Mouse (Mus musculus) lung, embryonic 16.5 days (tissue): ENCODE measurements around the gene Aldh18a1. TPM values are rescaled to one million over a fixed set of nuclear protein-coding genes. Genes with fewer than 3 reads are reported as not detected.

Experiments used
- ATAC-seq: fragments of 200-750 bp; cut with Nextera tagmentation; 2 replicates; pipeline ENCODE4 v1.8.0; 2017; ENCODE audit warnings: low read depth, mild to moderate bottlenecking, moderate library complexity
- H3K27ac ChIP-seq: fragments of 300-500 bp; sonication (generic); 2 replicates; pipeline ENCODE4 v1.5.1; 2014; ENCODE audit warnings: mild to moderate bottlenecking, control low read depth, low read length
- H3K27me3 ChIP-seq: fragments of 300-500 bp; sonication (generic); 2 replicates; pipeline ENCODE4 v1.6.1; 2014; ENCODE audit warnings: low read depth, low read length, mixed read lengths; ENCODE audit not compliant: control insufficient read depth, insufficient read depth
- H3K36me3 ChIP-seq: fragments of 300-500 bp; sonication (generic); 2 replicates; pipeline ENCODE4 v1.6.1; 2014; ENCODE audit warnings: low read length; ENCODE audit not compliant: control insufficient read depth, insufficient read depth
- H3K4me1 ChIP-seq: fragments of 300-500 bp; sonication (generic); replicated peaks from 2 replicates; pipeline ENCODE4 v1.6.1; 2014; ENCODE audit warnings: low read length, mixed read lengths; ENCODE audit not compliant: control insufficient read depth, insufficient read depth
- H3K4me2 ChIP-seq: fragments of 300-500 bp; sonication (generic); 2 replicates; pipeline ENCODE4 v1.6.1; 2014; ENCODE audit warnings: low read depth, low read length, control low read depth
- H3K4me3 ChIP-seq: fragments of 300-500 bp; sonication (generic); 2 replicates; pipeline ENCODE4 v1.5.1; 2014; ENCODE audit warnings: mild to moderate bottlenecking, low read length, control low read depth
- H3K9ac ChIP-seq: fragments of 300-500 bp; sonication (generic); 2 replicates; pipeline ENCODE4 v1.6.1; 2014; ENCODE audit warnings: low read length, control low read depth
- H3K9me3 ChIP-seq: fragments of 300-500 bp; sonication (generic); 2 replicates; pipeline ENCODE4 v1.6.1; 2016; ENCODE audit warnings: low read length; ENCODE audit not compliant: control insufficient read depth
- WGBS: fragments of 180-500 bp; shearing (Covaris S2); extraction: QIAGEN DNeasy Blood & Tissue Kit; methylation state at CpG from one replicate; pipeline ENCODE4 v1.1.7; 2014; 5-methylcytosine and 5-hydroxymethylcytosine counted together
- polyA plus RNA-seq: library from polyadenylated mRNA; unstranded; fragments of >200 nt; fragmentation: Nextera tagmentation; extraction: Ambion mirVana; gene quantifications from 2 replicates; pipeline ENCODE4 v1.2.1, GENCODE M21; 2015

Aldh18a1 gene
- polyA plus RNA-seq, 1 experiment from 2014 or later = 50.6 TPM

- Histone ChIP-seq H3K9me3 (no peaks in the 10 kb centered on the region), H3K4me3 (no peak overlapping the region), H3K27ac (no peak overlapping the region; the same call in none of the 2 replicates), H3K4me2 (no peak overlapping the region), H3K9ac (no peak overlapping the region), H3K4me1 (peaks cover 2% of the 10 kb centered on the region; the same call in 1 of the 2 replicates), H3K36me3 (0 out of 2 replicates have a peak, but pooled peaks cover 5% of the 10 kb centered on the region), H3K27me3 (no peaks in the 10 kb centered on the region)
- WGBS = 21% methylated on average over 5 of the region's 5 CpGs
- ATAC-seq = no peak
Measured at GRCm38 (mm10) chr19:40548796-40549515, 39.3 kb downstream of the Aldh18a1 start.

DNA sequence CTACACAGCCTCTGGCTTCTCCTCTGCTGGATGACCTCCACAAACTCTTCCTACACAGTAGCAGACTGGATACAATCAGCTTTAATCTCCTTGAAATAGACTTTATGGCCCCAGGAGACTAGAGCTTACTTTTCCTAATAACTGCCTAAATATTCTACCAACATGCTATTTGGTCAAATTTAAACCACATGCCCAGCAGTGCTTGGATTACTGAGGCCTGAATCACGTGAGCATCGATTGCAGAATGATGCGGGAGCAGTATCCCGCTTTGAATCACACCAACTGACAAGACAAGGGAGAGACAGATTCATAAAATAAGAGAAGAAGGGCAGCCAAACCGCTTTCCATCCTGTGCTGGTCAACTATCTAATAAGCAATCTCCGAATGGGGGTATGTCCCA, 39.9 kb downstream of the Aldh18a1 start:
- H3K4me2 ChIP-seq = no peak overlapping the region
- ATAC-seq = no peak
- H3K9ac ChIP-seq = no peak overlapping the region
- 0 out of 2 replicates have a peak, but pooled peaks cover 5% of the 10 kb centered on the region for H3K36me3 ChIP-seq
- peaks cover under 1% of the 10 kb centered on the region; the same call in 1 of the 2 replicates for H3K4me1 ChIP-seq
- no peak overlapping the region for H3K27ac ChIP-seq
- H3K9me3 ChIP-seq = no peaks in the 10 kb centered on the region
- no peak overlapping the region for H3K4me3 ChIP-seq
- no peaks in the 10 kb centered on the region for H3K27me3 ChIP-seq
- 87% methylated on average over 6 of the region's 6 CpGs for WGBS

DNA sequence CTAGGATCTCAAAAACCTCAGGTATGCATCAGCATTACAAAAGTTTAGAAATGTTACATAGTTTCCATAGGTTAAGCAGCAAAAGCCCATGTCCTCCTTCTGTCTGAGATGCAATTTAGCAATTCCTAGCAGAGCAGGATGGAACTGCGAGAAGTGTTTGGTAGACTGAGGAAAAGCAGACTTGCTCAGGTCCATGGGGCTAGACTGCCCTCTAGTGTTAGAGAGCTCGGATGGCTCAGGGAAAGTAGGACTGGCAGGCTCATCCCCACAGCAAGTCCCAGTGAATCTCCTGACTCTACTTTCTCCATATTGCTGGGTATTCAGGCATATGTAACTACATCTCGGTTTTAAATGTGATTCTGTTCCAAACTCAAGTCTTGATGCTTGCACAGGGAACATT, 43.4 kb downstream of the Aldh18a1 start:
- 0% methylated on average over 3 of the region's 3 CpGs for WGBS

DNA sequence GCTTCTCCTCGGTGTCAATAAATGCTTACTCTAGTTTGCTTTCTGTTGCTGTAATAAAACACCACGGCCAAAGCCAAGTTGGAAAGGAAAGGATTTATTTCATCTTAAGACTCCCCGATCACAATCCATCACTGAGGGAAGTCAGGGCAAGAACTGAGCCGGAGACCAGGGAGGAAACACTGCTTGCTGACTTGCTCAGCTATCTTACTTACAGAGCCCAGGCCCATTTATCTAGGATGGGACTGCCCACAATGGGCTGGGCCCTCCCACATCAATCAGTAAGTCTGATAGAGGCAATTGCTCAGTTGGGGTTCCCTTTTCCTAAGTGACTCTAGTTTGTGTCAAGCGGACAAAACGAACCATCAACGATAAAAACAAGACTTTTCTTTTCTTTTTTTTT, 45.5 kb downstream of the Aldh18a1 start:
- 73% methylated on average over 7 of the region's 7 CpGs for WGBS
- Histone ChIP-seq H3K4me1 (no peaks in the 10 kb centered on the region), H3K27me3 (no peaks in the 10 kb centered on the region), H3K27ac (no peak overlapping the region), H3K4me3 (no peak overlapping the region), H3K9me3 (no peaks in the 10 kb centered on the region), H3K36me3 (no peaks in the 10 kb centered on the region), H3K4me2 (no peak overlapping the region), H3K9ac (no peak overlapping the region)
- no peak for ATAC-seq

More for the DNA sequence above, 43.4 kb downstream of the Aldh18a1 start:
- Histone ChIP-seq H3K9me3 (no peaks in the 10 kb centered on the region), H3K36me3 (no peaks in the 10 kb centered on the region), H3K9ac (no peak overlapping the region), H3K4me2 (no peak overlapping the region), H3K4me3 (no peak overlapping the region), H3K4me1 (no peaks in the 10 kb centered on the region; the same call in 1 of the 2 replicates), H3K27ac (no peak overlapping the region), H3K27me3 (no peaks in the 10 kb centered on the region)
- ATAC-seq = peak; percentile 72

DNA sequence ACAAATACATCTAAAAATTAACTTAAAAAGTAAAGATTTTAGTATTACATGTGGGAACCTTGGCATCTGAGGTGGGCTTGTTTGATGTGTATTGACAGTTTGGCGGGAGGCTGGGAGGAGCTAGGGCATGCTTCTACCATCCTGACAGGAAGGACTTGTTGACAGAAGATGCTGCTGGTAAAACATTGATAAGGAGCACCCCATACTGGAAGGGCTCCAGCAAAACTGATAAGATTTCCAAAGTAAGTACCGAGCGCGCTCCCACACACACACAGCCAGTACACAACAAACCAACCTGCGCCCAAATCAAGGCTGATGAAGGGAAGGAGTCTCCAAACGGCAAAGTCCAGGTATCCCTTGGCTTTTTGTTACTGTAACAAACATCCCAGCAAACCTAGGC, 51.7 kb downstream of the Aldh18a1 start:
- 59% methylated on average over 6 of the region's 6 CpGs for WGBS

GRCm38 (mm10) chr19:40532525-40532924, 55.7 kb downstream of the Aldh18a1 start:
- H3K4me1 ChIP-seq = no peaks in the 10 kb centered on the region
- no peak for ATAC-seq
- no peak overlapping the region for H3K27ac ChIP-seq

More for the DNA sequence above, 51.7 kb downstream of the Aldh18a1 start:
- ATAC-seq = no peak
- Histone ChIP-seq H3K4me3 (no peak overlapping the region), H3K27ac (no peak overlapping the region), H3K4me1 (no peaks in the 10 kb centered on the region), H3K27me3 (no peaks in the 10 kb centered on the region), H3K9me3 (no peaks in the 10 kb centered on the region), H3K36me3 (no peaks in the 10 kb centered on the region), H3K4me2 (no peak overlapping the region), H3K9ac (no peak overlapping the region)

DNA sequence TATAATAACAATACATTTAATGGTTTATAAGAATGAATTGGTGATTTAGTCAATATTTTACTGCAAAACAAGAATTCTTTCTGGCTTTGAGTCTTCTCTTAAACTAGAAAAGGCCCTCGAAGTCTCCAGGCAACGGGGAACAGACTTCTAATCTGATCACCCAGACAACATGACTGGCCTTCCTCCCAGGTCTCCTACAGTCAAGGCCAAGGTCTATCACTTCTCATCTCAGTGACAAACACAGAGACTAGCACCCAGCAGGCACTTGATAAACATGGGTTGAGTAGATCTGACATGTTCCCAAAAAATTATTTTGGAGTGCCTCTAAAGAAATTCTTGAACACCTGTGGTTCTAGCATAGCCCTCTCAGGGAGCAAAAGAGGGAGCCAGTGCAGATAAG, 57.9 kb downstream of the Aldh18a1 start:
- Histone ChIP-seq H3K27me3 (no peaks in the 10 kb centered on the region), H3K36me3 (no peaks in the 10 kb centered on the region), H3K27ac (no peak overlapping the region), H3K9me3 (no peaks in the 10 kb centered on the region), H3K4me1 (no peaks in the 10 kb centered on the region), H3K9ac (no peak overlapping the region), H3K4me3 (no peak overlapping the region), H3K4me2 (no peak overlapping the region)
- WGBS = 75% methylated on average over 2 of the region's 2 CpGs
- ATAC-seq = no peak

More at GRCm38 (mm10) chr19:40532525-40532924, 55.7 kb downstream of the Aldh18a1 start:
- H3K9ac ChIP-seq = no peak overlapping the region
- no peaks in the 10 kb centered on the region for H3K9me3 ChIP-seq
- no peak overlapping the region for H3K4me3 ChIP-seq
- 64% methylated on average over 5 of the region's 5 CpGs for WGBS
- no peak overlapping the region for H3K4me2 ChIP-seq
- H3K36me3 ChIP-seq = no peaks in the 10 kb centered on the region
- no peaks in the 10 kb centered on the region for H3K27me3 ChIP-seq

DNA sequence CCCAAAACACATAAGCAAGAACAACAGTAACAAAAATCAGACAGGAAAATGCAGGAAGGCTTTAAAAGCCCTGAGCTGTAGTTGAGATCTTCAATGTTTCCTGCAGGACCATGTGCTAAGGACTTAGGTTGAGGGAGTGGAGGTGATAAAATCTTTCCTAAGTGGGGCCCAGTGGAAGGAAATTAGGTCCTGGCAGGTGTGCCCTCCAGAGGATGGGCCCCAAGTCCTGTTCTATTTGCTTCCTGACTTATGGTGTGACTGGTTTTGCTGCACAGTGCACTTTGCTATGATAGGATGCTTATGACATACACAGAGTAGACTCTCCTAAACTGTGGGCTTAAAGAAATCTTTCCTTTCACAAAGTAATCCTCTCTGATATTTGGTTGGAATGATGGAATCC, 60.0 kb downstream of the Aldh18a1 start:
- Histone ChIP-seq H3K27ac (no peak overlapping the region), H3K4me2 (no peak overlapping the region), H3K27me3 (no peaks in the 10 kb centered on the region), H3K9ac (no peak overlapping the region), H3K4me1 (no peaks in the 10 kb centered on the region), H3K36me3 (no peaks in the 10 kb centered on the region), H3K9me3 (no peaks in the 10 kb centered on the region), H3K4me3 (no peak overlapping the region)
- ATAC-seq = no peak

- Histone ChIP-seq H3K27ac (no peak overlapping the region), H3K36me3 (no peaks in the 10 kb centered on the region), H3K9me3 (no peaks in the 10 kb centered on the region), H3K9ac (no peak overlapping the region), H3K4me3 (no peak overlapping the region), H3K27me3 (no peaks in the 10 kb centered on the region), H3K4me1 (no peaks in the 10 kb centered on the region), H3K4me2 (no peak overlapping the region)
- ATAC-seq = no peak
- WGBS = 71% methylated on average over 9 of the region's 9 CpGs
Measured at GRCm38 (mm10) chr19:40526367-40527014, 61.8 kb downstream of the Aldh18a1 start.
